Mouse (Mus musculus) cerebellum, adult 11-12 months (tissue): Measurements from ENCODE around the gene Nr1i2.
"Not testable (repeated sequence)": the region's sequence is repeated elsewhere in the genome, so short reads cannot be mapped to it uniquely, and the experiment has no call there.

Source experiments
- DNase-seq: peaks from one replicate; pipeline ENCODE4 v3.0.0; 2022

Nr1i2 gene

GRCm38 (mm10) chr16:38294685-38295348 lies at the start of gene Nr1i2:
Gene Nr1i2 (minus strand): TSS chr16:38294824.
- DNase-seq, result no peak

GRCm38 (mm10) chr16:38341396-38342324 lies 47.0 kb upstream of the Nr1i2 start, which contains the start of gene Maats1:
Gene Maats1 (minus strand): TSS chr16:38342143.
- DNase-seq, result peak; percentile 50

GRCm38 (mm10) chr16:38338077-38338476 lies 43.5 kb upstream of the Nr1i2 start:
- DNase-seq, result not testable (repeated sequence)

- no peak for DNase-seq
Measured at GRCm38 (mm10) chr16:38334431-38334830, 39.8 kb upstream of the Nr1i2 start.

- no peak for DNase-seq
Measured at GRCm38 (mm10) chr16:38329340-38329739, 34.7 kb upstream of the Nr1i2 start.

- no peak for DNase-seq
Measured at GRCm38 (mm10) chr16:38326778-38327397, 32.3 kb upstream of the Nr1i2 start.

GRCm38 (mm10) chr16:38324311-38324710 lies 29.7 kb upstream of the Nr1i2 start:
- no peak for DNase-seq

- DNase-seq, result peak; percentile 40
Measured at GRCm38 (mm10) chr16:38321452-38321935, 26.9 kb upstream of the Nr1i2 start.

GRCm38 (mm10) chr16:38319087-38319486 lies 24.5 kb upstream of the Nr1i2 start:
- no peak for DNase-seq

GRCm38 (mm10) chr16:38318492-38318891 lies 23.9 kb upstream of the Nr1i2 start:
- no peak for DNase-seq

- no peak for DNase-seq
Measured at GRCm38 (mm10) chr16:38308195-38308594, 13.6 kb upstream of the Nr1i2 start.

GRCm38 (mm10) chr16:38307651-38308050 lies 13.0 kb upstream of the Nr1i2 start:
- DNase-seq, result no peak

GRCm38 (mm10) chr16:38307221-38307605 lies 12.6 kb upstream of the Nr1i2 start:
- no peak for DNase-seq

- DNase-seq, result no peak
Measured at GRCm38 (mm10) chr16:38306571-38307220, 12.1 kb upstream of the Nr1i2 start.

GRCm38 (mm10) chr16:38304460-38305194 lies 10.0 kb upstream of the Nr1i2 start:
- peak; percentile 12 for DNase-seq

- no peak for DNase-seq
Measured at GRCm38 (mm10) chr16:38302367-38302766, 7.7 kb upstream of the Nr1i2 start.

GRCm38 (mm10) chr16:38298410-38298809 lies 3.8 kb upstream of the Nr1i2 start:
- no peak for DNase-seq

GRCm38 (mm10) chr16:38295349-38295930 lies 816 bp upstream of the Nr1i2 start:
- no peak for DNase-seq

- no peak for DNase-seq
Measured at GRCm38 (mm10) chr16:38290151-38290550, 4.5 kb downstream of the Nr1i2 start.

GRCm38 (mm10) chr16:38288851-38289250 lies 5.8 kb downstream of the Nr1i2 start:
- DNase-seq, result no peak

GRCm38 (mm10) chr16:38287762-38288161 lies 6.9 kb downstream of the Nr1i2 start:
- no peak for DNase-seq

- no peak for DNase-seq
Measured at GRCm38 (mm10) chr16:38287357-38287756, 7.3 kb downstream of the Nr1i2 start.
